Comparison of ENCODE assay signal across 8 mouse cellular contexts in genomic region chrX:104483444-104483808, GRCm38 (mm10). TPM values are rescaled to one million over a fixed set of nuclear protein-coding genes. Genes with fewer than 3 reads are reported as not detected.
DNase-seq lines count a peak whose midpoint lies in the region; ATAC-seq lines count a peak whose summit lies in the region.

No protein-coding gene starts in this region.

- peak overlapping the region; percentile 66 to 77; a peak in 3 of 4 replicates for H3K27ac ChIP-seq in heart, embryonic 14.5 days (replicated peaks in 1 of 2; ENCODE audit: control insufficient read depth in 1 of 2, insufficient read depth in 1 of 2, low read depth in 2 of 2, low read length in 2 of 2)
- H3K27ac ChIP-seq in embryonic facial prominence, embryonic 12.5 days = no peak overlapping the region
- H3K27ac ChIP-seq in liver, embryonic 11.5 days (ENCODE audit: low read depth, low read length) = no peak overlapping the region

- no peak for DNase-seq in heart, adult 9 months (ENCODE audit: low spot score in 2 of 2)
- peak; percentile 44 for DNase-seq in MEL-GATA-1-ER (ENCODE audit: extremely low read depth, low read depth)
- DNase-seq in induced T-regulatory cell, adult 2 months (ENCODE audit: low read depth) = peak; percentile 51
- DNase-seq in liver, embryonic 11.5 days (ENCODE audit: low spot score) = no peak

- WGBS in heart, embryonic 14.5 days = 24% methylated on average over 6 of the region's 6 CpGs
- 15% methylated on average over 6 of the region's 6 CpGs for WGBS in embryonic facial prominence, embryonic 12.5 days
- 16% methylated on average over 6 of the region's 6 CpGs for WGBS in liver, embryonic 11.5 days

- peak overlapping the region; percentile 58 to 81 for H3K4me3 ChIP-seq in heart, embryonic 14.5 days (ENCODE audit: control insufficient read depth in 1 of 2, insufficient read depth in 1 of 2, low read depth in 1 of 2, low read length in 2 of 2)
- peak overlapping the region; percentile 56 for H3K4me3 ChIP-seq in embryonic facial prominence, embryonic 12.5 days
- peak overlapping the region; percentile 64 for H3K4me3 ChIP-seq in liver, embryonic 11.5 days (ENCODE audit: low read depth, low read length)

- no peaks in the 10 kb centered on the region for H3K9me3 ChIP-seq in heart, embryonic 14.5 days (ENCODE audit: control insufficient read depth, low read length)
- no peaks in the 10 kb centered on the region for H3K9me3 ChIP-seq in embryonic facial prominence, embryonic 12.5 days
- no peaks in the 10 kb centered on the region for H3K9me3 ChIP-seq in liver, embryonic 11.5 days (ENCODE audit: control insufficient read depth, low read length)

- H3K27me3 ChIP-seq in heart, embryonic 14.5 days (ENCODE audit: control insufficient read depth, insufficient read depth, low read length) = no peaks in the 10 kb centered on the region
- peaks cover 12% of the 10 kb centered on the region; the same call in 1 of the 2 replicates for H3K27me3 ChIP-seq in embryonic facial prominence, embryonic 12.5 days
- H3K27me3 ChIP-seq in liver, embryonic 11.5 days (replicated peaks; ENCODE audit: control insufficient read depth, insufficient read depth, low read length) = peaks cover 19% of the 10 kb centered on the region

- H3K4me1 ChIP-seq in heart, embryonic 14.5 days (ENCODE audit: control insufficient read depth in 2 of 2, insufficient read depth in 2 of 2, low read length in 2 of 2) = no peaks in the 10 kb centered on the region
- no peaks in the 10 kb centered on the region for H3K4me1 ChIP-seq in embryonic facial prominence, embryonic 12.5 days
- H3K4me1 ChIP-seq in liver, embryonic 11.5 days (replicated peaks; ENCODE audit: control insufficient read depth, insufficient read depth, low read length) = no peaks in the 10 kb centered on the region

- no peaks in the 10 kb centered on the region for H3K36me3 ChIP-seq in heart, embryonic 14.5 days (ENCODE audit: control insufficient read depth, insufficient read depth, low read length)
- no peaks in the 10 kb centered on the region for H3K36me3 ChIP-seq in embryonic facial prominence, embryonic 12.5 days
- no peaks in the 10 kb centered on the region for H3K36me3 ChIP-seq in liver, embryonic 11.5 days (ENCODE audit: control insufficient read depth, insufficient read depth, low read length)

- peak overlapping the region; percentile 73 for H3K9ac ChIP-seq in heart, embryonic 14.5 days (ENCODE audit: low read length)
- peak overlapping the region; percentile 48 for H3K9ac ChIP-seq in embryonic facial prominence, embryonic 12.5 days
- peak overlapping the region; percentile 61 for H3K9ac ChIP-seq in liver, embryonic 11.5 days (ENCODE audit: low read depth, low read length)

- H3K4me2 ChIP-seq in heart, embryonic 14.5 days (ENCODE audit: low read length) = peak overlapping the region; percentile 66
- peak overlapping the region; percentile 51 for H3K4me2 ChIP-seq in embryonic facial prominence, embryonic 12.5 days (replicated peaks)
- peak overlapping the region; percentile 71 for H3K4me2 ChIP-seq in liver, embryonic 11.5 days

- no peak for ATAC-seq in heart, embryonic 14.5 days (ENCODE audit: insufficient number of reproducible peaks, insufficient read depth, low FRiP score, low read depth)
- ATAC-seq in embryonic facial prominence, embryonic 12.5 days (ENCODE audit: insufficient number of reproducible peaks, insufficient read depth, low FRiP score, low TSS enrichment) = 0 out of 2 replicates have a peak, but pooled peaks have one; percentile 35
- peak; percentile 54; the same call in 1 of the 2 replicates for ATAC-seq in liver, embryonic 11.5 days (replicated peaks; ENCODE audit: low FRiP score)
- 0 out of 2 replicates have a peak, but pooled peaks have one; percentile 14 for ATAC-seq in neutrophil, adult 5-6 weeks (ENCODE audit: extremely low read depth, insufficient number of reproducible peaks, low FRiP score, poor library complexity, severe bottlenecking)
- ATAC-seq in monocyte, adult 5-6 weeks (replicated peaks; ENCODE audit: insufficient number of reproducible peaks, low FRiP score, low TSS enrichment, poor library complexity, severe bottlenecking) = no peak

RNA-seq across cellular contexts. Expression of gene Uprt, which starts 0.8 kb away (rescaled TPM):
- polyA plus RNA-seq in heart, embryonic 14.5 days (2014; fragmentation: Nextera tagmentation; extraction: Ambion mirVana) = 1.6 and 1.8 TPM in 2 replicates
- 1.5 and 1.7 TPM in 2 replicates for polyA plus RNA-seq in embryonic facial prominence, embryonic 12.5 days (2016; fragmentation: Nextera tagmentation; extraction: Ambion mirVana)
- 1.0 and 1.6 TPM in 2 replicates for polyA plus RNA-seq in liver, embryonic 11.5 days (2014; fragmentation: Nextera tagmentation; extraction: Ambion mirVana)
- total RNA-seq in neutrophil, adult 5-6 weeks (2017) = 11.2 and 12.0 TPM in 2 replicates
- total RNA-seq in monocyte, adult 5-6 weeks (2017) = 6.0 to 11.7 TPM (median 6.3 TPM) in 3 replicates

Comparison
In these comparisons a context has a peak if more than half of its experiments do, and no peak if none do; other contexts are left out.
1. ATAC-seq: peak in embryonic facial prominence, embryonic 12.5 days (single experiment), liver, embryonic 11.5 days (single experiment) and neutrophil, adult 5-6 weeks (single experiment); none in heart, embryonic 14.5 days (single experiment) and monocyte, adult 5-6 weeks (single experiment).
2. H3K27ac ChIP-seq: peak in heart, embryonic 14.5 days (2 of 2); none in embryonic facial prominence, embryonic 12.5 days (single experiment) and liver, embryonic 11.5 days (single experiment).
3. DNase-seq: peak in MEL-GATA-1-ER (single experiment) and induced T-regulatory cell, adult 2 months (single experiment); none in heart, adult 9 months (0 of 2) and liver, embryonic 11.5 days (single experiment).
4. Peak in every context shown above with its lines, with median percentiles within 50 percentile points of each other: H3K4me2 ChIP-seq, H3K4me3 ChIP-seq and H3K9ac ChIP-seq.